Mouse (Mus musculus) intestine, embryonic 16.5 days (tissue): ENCODE measurements around the gene Utp18. TPM values are rescaled to one million over a fixed set of nuclear protein-coding genes. Genes with fewer than 3 reads are reported as not detected.

Experiments
- ATAC-seq: fragments of 200-750 bp; cut with Nextera tagmentation; 2 replicates; pipeline ENCODE4 v1.8.0; 2017; ENCODE audit warnings: moderate TSS enrichment, moderate library complexity
- H3K27ac ChIP-seq: fragments of 300-500 bp; sonication (generic); 2 replicates; pipeline ENCODE4 v1.5.1; 2014; ENCODE audit warnings: mild to moderate bottlenecking, low read length
- H3K27me3 ChIP-seq: fragments of 300-500 bp; sonication (generic); replicated peaks from 2 replicates; pipeline ENCODE4 v1.6.1; 2014; ENCODE audit warnings: low read length, control low read depth, mixed read lengths; ENCODE audit not compliant: control insufficient read depth, insufficient read depth
- H3K36me3 ChIP-seq: fragments of 300-500 bp; sonication (generic); 2 replicates; pipeline ENCODE4 v1.6.1; 2014; ENCODE audit warnings: low read length, control low read depth; ENCODE audit not compliant: control insufficient read depth, insufficient read depth
- H3K4me1 ChIP-seq: fragments of 300-500 bp; sonication (generic); 2 replicates; pipeline ENCODE4 v1.6.1; 2014; ENCODE audit warnings: low read length, control low read depth, mixed read lengths; ENCODE audit not compliant: control insufficient read depth, insufficient read depth
- H3K4me2 ChIP-seq: fragments of 300-500 bp; sonication (generic); 2 replicates; pipeline ENCODE4 v1.6.1; 2014; ENCODE audit warnings: low read depth, low read length, control low read depth
- H3K4me3 ChIP-seq: fragments of 300-500 bp; sonication (generic); 2 replicates; pipeline ENCODE4 v1.5.1; 2014; ENCODE audit warnings: mild to moderate bottlenecking, low read length
- H3K9ac ChIP-seq: fragments of 300-500 bp; sonication (generic); 2 replicates; pipeline ENCODE4 v1.6.1; 2014; ENCODE audit warnings: low read depth, low read length
- H3K9me3 ChIP-seq: fragments of 300-500 bp; sonication (generic); 2 replicates; pipeline ENCODE4 v1.6.1; 2016; ENCODE audit warnings: low read length, control low read depth; ENCODE audit not compliant: control insufficient read depth
- WGBS: fragments of 180-500 bp; shearing (Covaris S2); extraction: QIAGEN DNeasy Blood & Tissue Kit; methylation state at CpG from one replicate; pipeline ENCODE4 v1.1.7; 2014; 5-methylcytosine and 5-hydroxymethylcytosine counted together
- polyA plus RNA-seq: library from polyadenylated mRNA; unstranded; fragments of >200 nt; fragmentation: Nextera tagmentation; extraction: Ambion mirVana; gene quantifications from 2 replicates; pipeline ENCODE4 v1.2.1, GENCODE M21; 2015

The Utp18 gene
- polyA plus RNA-seq, 1 experiment from 2014 or later: 19.0 TPM

- H3K9me3 ChIP-seq: no peaks in the 10 kb centered on the region
- WGBS: 33% methylated on average over 11 of the region's 11 CpGs
- ATAC-seq: no peak
- no peak overlapping the region for H3K4me2 ChIP-seq
- no peaks in the 10 kb centered on the region for H3K36me3 ChIP-seq
- H3K27me3 ChIP-seq: no peaks in the 10 kb centered on the region
- no peak overlapping the region for H3K27ac ChIP-seq
- no peaks in the 10 kb centered on the region for H3K4me1 ChIP-seq
- H3K9ac ChIP-seq: no peak overlapping the region
- H3K4me3 ChIP-seq: no peak overlapping the region
Measured at GRCm38 (mm10) chr11:93812125-93812868, 73.3 kb downstream of the Utp18 start.

Other genes starting within 250 kb of the Utp18 start
- gene Mbtd1, start 86 bp upstream of the Utp18 start, polyA plus RNA-seq: 17.3 and 18.3 TPM in 2 replicates
- 300 and 311 TPM in 2 replicates for gene Nme2, start 70.5 kb upstream of the Utp18 start, polyA plus RNA-seq
- 415 and 469 TPM in 2 replicates for gene Gm20390, start 82.5 kb upstream of the Utp18 start, polyA plus RNA-seq
- gene Nme1, start 82.8 kb upstream of the Utp18 start, polyA plus RNA-seq: 156 and 157 TPM in 2 replicates
- 17.8 and 23.4 TPM in 2 replicates for gene Spag9, start 110.3 kb upstream of the Utp18 start, polyA plus RNA-seq